Mouse (Mus musculus): Measurements from ENCODE around the gene Scn4a.

DNA sequence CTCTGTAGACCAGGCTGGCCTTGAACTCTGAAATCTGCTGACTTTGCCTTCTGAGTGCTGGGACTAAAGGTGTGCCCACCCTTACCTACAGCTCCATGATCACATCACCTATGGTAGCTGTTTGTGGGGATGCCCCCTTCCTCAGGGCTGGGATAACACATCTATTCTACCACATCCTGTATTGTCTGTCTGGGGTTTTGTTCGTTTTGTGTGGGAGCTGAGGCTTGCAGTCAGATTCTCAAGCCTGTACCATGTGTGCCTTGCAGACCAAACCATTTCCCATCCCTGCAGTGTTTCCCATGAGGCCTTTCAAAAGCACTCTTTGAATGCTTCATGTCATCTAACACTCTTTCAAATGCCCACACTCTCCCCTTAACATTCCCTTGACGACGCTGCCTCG, 1.1 kb downstream of the Scn4a start:
- TF ChIP-seq POLR2A (IDR thresholded peaks at IDR 0.05; ENCODE audit: insufficient read depth, low read depth, low read length) (no peak), CTCF (IDR thresholded peaks at IDR 0.05; ENCODE audit: insufficient read depth, low read depth, low read length) (no peak)

Data from olfactory bulb, adult 2 months (tissue).